Mouse (Mus musculus): ENCODE measurements around the gene Scgb1a1.

DNA sequence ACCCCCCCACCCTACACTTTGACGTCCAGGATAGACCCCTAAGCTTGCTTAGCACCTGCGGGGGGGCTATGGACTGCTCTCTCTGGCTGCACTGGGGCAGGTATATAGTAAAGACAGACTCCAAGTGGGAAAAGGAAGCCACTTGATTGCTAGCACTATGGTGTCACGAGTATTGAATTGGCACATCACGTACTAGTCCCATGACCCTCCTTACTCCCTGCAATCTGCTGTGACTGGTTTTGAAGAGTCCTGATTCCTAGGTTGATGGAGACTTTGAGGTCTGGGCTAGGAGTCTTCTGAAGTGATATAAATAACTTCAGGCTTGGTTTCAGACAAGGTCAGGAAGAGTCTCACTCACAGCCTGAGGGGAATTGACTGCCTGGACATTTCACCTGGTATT, 2.4 kb upstream of the Scgb1a1 start:
- TF ChIP-seq CTCF (IDR thresholded peaks at IDR 0.05; ENCODE audit: borderline replicate concordance, insufficient read depth, low read length) (no peak), POLR2A (IDR thresholded peaks at IDR 0.05; ENCODE audit: low read depth, low read length) (no peak)

All from embryonic fibroblast, embryonic 13.5 days (primary cell).